Mouse (Mus musculus) heart, adult 11 months (tissue): ENCODE data around the gene Ahdc1.

Source experiments
- DNase-seq: peaks from one replicate; pipeline ENCODE4 v3.0.0; 2022

Gene Ahdc1

DNA sequence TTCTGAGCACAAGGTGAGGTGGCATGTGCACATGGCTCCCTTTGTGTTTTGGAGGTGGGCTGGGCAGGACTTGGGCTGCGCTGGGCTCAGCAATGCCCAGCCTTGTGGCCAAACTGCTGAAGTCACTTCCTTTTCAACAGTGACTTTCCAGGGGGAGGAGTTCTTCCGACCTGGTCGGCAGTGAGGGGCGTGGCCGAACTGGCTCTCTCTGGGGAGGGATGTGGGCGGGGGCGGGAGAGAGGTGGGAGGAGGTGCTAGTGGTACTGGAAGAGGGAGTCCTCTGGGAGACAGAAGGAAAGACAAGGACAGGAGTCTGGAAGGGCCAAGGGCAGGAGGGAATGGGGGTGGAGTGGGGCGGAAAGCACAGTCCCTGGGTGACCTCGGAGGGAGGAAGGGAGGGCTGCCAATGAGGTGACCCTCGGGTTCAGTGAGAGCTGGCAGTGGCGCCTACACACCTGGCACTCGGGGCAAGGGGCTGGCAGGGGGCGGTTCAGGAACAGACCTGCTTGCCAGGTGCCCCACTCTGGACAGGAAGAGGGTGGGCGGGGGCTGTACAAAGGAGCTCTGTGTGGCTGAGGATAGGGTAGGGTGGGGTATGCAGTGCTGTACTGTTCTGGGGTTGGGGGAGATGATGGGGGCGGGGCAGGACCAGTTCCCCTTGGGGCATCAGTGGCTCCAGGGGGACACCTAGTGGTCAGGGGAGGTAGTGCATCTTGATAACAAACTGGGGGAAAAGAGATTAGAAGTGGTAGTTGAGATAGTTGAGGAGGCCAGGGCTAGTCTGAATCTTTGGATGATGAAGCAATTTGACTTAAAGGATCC, 45.2 kb downstream of the Ahdc1 start:
- DNase-seq = peak; percentile 99

DNA sequence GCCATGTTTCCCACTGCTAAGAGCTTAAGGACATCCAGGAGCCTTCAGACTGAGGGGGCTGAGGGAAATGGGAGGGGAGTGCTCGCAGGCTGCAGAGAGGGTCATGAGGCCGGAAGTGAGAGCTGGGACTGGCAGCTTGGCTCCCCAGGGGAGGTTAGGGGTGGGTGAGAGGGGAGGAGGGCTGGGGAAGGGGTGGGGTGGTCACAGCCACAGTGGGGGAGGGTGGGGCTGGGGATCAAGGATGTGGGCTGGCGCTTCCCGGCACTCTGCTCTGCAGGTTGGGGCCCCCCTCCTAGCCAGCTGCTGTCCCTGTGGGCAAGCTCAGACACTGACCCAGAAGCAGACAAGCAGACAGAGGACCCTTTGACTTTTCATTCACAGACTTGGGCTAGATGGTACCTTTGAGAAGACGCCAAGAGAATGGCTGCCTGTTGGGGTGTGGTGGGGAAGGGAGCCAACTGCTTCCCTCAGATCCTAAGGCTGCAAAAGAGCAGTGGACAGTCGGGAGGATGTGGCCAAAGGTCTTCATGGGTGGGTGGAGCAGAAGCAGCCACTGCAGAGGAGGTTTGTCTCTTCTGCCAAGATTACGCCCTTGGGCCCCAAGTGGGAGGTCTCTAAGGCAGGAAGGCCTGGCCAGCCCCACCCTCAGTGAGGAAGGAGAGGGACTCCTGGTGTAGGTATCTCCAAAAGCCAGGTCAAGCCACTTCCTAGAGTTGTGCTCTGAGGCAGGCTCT, 46.5 kb downstream of the Ahdc1 start:
- DNase-seq = peak; percentile 99

DNA sequence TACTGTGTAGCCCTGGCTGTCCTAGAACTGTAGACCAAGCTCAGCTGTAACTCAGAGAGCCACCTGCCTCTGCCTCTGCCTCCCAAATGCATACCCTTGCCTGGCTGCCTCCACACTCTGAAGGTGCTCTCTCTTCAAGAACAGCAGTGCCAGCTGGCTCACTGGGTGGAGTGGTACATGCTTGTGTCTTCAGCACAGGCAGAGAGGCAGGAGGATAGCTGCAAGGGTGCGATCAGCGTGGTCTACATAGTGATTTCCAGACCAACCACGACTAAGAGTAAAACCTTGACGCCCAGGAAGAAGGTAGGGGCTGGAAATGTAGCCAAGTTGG, 47.0 kb downstream of the Ahdc1 start:
- no peak for DNase-seq

DNA sequence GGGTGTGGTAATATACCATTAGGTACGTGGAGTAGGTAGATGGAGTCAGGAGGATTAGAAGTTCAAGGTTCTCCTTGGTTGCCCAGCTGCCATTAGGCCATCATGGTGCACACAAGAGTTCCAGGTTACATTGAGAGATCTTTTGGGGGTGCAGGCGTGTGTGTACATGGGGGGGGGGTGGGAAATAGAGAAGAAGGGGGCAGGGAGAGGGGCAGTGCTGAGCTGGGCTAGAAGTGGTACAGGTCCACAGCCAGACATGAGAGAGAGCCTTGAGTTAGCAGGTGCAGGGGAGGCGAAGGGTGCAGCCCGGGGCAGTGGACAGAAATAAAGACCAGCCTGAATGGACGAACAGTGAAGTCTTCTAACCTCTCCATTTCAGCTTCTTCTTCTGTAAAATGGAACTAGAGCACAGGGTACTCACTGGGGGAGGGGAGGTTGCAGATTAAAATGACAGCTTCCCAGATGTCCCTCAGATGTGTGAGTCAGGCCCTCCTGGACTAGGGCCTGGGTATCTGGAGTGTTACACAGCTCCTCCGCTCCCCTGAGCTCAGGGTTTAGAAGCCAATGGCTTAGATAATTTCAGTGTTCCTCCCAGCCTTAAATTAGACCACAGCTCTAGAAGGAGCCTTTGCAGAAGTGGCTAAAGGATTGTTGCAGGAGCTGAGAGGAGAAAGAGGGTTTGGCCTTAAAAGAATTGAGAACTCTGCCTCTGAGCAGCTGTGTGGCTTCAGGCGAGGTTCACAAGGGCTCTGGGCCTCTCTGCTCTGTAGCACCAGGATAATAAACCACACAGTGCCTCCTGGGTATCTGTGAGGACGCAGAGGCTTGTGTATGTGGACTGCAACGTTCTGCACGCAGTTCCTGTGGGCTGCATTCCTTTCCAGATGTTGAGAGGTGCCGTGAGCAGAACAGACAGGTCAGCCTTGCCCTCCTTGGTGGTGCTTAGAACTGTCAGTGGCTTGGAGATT, 47.7 kb downstream of the Ahdc1 start:
- peak; percentile 97 for DNase-seq

DNA sequence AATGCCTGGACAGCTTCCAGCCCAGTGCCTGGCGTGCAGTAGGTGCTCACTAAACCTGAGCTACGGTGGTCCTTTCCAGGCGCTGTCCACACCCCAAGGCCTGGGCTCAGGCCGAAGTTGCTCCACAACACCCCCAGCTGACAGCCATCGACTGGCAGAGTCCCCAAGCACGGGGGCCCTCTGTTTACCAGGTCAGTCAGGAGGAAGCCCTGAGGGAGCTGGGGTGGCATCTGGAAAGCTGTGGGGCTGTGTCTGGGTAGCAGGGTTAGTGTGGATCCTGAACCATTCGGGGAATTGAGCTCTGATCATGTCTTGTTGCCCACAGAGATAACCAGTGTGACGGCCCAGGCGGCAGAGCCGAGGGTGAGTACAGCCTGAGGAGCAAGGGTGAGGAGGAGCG, 49.6 kb downstream of the Ahdc1 start:
- DNase-seq = peak; percentile 94

DNA sequence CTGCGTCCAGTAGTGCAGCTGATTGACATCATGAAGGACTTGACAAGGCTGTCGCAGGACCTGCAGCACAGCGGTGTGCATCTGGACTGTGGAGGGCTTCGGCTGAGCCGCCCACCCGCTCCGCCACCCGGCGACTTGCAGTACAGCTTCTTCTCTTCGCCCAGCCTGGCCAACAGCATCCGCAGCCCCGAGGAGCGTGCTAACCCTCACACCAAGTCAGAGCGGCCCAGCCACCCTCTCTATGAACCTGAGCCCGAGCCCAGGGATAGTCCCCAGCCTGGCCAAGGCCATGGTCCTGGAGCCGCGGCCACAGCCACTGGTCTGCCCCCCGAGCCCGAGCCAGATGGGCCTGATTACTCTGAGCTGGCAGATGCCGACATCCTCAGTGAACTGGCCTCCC, 50.7 kb downstream of the Ahdc1 start:
- peak; percentile 93 for DNase-seq

DNA sequence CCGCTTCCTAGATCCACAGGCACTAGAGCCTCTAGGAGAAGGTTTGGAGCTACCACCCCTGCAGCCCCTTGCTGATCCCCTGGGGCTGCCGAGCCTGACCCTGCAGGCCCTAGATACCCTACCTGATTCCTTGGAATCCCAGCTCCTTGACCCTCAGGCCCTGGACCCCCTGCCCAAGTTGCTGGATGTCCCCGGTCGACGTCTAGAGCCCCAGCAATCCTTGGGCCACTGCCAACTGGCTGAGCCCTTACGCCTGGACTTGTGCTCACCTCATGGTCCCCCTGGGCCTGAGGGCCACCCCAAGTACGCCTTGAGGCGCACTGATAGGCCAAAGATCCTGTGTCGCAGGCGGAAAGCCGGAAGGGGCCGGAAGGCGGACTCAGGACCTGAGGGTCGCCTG, 51.2 kb downstream of the Ahdc1 start:
- DNase-seq = peak; percentile 93

DNA sequence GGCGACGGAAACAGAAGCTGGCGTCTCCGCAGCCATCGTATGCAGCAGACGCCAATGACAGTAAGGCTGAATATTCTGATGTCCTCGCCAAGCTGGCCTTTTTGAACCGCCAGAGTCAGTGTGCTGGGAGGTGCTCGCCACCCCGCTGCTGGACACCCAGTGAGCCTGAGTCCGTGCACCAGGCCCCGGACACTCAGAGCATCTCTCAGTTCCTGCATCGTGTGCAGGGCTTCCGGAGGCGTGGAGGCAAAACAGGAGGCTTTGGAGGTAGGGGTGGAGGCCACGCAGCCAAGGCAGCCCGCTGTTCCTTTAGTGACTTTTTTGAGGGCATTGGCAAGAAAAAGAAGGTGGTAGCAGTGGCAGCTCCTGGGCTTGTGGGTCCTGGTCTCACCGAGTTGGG, 52.1 kb downstream of the Ahdc1 start:
- peak; percentile 90 for DNase-seq

DNA sequence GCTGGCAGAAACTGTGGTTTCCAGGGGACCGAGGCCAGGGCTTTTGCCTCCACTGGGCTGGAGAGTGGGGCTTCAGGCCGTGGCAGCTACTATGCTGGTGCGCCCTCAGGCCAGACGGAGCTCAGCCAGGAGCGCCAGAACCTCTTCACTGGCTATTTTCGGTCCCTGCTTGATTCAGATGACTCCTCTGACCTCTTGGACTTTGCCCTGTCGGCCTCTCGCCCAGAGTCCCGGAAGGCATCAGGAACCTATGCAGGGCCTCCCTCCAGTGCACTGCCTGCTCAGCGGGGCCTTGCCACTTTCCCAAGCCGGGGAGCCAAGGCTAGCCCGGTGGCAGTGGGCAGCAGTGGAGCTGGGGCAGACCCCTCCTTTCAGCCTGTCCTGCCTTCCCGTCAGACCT, 52.7 kb downstream of the Ahdc1 start:
- peak; percentile 97 for DNase-seq

DNA sequence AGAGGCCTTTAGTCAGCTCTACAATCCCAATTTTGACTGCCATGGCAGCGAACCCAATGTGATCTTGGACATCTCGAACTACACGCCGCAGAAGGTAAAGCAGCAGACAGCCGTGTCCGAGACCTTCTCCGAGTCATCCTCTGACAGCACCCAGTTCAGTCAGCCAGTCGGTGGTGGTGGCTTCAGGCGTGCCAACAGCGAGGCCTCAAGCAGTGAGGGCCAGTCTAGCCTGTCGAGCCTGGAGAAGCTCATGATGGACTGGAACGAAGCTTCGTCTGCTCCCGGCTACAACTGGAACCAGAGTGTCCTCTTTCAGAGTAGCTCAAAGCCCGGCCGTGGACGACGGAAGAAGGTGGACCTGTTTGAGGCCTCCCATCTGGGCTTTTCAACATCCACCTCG, 53.7 kb downstream of the Ahdc1 start:
- DNase-seq = peak; percentile 92

DNA sequence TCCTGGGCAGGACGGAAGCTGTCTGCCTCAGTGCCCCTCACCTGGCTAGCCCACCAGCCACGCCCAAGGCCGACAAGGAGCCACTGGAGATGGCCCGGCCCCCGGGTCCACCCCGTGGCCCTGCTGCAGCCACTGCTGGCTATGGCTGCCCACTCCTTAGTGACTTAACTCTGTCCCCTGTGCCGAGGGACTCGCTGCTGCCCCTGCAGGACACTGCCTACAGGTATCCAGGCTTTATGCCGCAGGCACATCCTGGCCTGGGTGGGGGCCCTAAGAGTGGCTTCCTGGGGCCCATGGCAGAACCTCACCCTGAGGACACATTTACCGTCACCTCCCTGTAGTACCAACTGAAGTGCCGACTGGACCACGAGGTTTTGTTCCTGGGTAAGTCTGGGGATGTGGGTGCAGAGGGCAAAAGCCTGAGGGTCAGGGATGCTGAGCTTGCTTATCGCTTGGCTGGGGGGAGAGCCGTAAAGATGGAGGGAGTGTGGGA, 54.9 kb downstream of the Ahdc1 start:
- DNase-seq = peak; percentile 91

DNA sequence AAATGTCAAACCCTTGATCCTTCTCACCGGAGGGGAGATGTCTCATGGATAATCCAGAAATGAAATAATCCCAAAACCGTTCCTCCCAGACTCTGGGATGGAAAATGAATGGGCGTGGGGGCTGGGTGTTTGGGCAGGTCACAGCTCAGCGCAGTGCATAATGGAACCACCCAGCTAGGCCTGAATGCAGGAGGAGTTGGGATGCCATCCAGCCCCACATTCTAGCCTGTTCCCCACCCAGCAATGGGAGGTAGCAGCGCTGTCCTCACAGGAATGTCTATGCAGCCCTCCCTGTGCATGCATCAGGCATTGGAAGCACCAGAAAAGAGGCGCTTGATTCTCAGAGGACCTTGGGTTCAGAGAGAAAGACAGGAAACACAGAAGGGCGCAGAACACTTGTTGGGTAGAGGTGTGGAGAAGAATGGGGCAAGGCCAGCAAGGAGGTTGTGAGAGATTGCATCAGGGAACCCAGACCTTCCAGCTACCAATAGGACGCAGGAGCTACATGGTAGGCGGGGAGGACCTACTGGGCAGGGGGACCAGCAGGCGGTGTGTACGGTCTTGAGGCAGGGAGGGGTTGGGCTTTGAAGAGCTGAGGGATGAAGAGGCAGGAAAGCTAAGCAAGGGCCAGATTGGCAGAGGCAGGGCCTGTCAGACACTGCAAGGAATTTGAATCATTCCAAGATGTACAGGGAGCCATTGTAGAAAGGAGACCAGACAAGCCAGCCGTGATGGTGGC, 57.5 kb downstream of the Ahdc1 start:
- DNase-seq = peak; percentile 95

DNA sequence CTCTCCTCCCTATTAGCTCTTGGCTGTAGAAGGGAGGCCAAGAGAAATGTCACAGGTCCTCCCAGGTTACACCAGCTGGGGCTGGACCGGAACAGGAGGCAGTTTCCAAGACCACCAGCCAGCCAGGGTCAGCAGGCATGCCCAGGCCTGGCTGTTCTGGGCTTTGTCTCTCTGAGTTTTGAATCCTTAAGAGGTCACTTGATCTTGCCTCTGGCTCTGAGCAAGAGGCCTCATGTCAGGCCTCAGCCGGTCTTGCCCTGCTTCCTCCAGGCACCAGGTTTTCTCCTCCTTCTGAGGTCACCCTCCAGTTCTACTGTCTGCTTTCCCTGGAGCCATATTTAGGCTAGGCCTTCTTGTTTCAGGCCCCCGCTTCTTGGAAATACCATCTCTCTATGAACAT, 59.3 kb downstream of the Ahdc1 start:
- no peak for DNase-seq

DNA sequence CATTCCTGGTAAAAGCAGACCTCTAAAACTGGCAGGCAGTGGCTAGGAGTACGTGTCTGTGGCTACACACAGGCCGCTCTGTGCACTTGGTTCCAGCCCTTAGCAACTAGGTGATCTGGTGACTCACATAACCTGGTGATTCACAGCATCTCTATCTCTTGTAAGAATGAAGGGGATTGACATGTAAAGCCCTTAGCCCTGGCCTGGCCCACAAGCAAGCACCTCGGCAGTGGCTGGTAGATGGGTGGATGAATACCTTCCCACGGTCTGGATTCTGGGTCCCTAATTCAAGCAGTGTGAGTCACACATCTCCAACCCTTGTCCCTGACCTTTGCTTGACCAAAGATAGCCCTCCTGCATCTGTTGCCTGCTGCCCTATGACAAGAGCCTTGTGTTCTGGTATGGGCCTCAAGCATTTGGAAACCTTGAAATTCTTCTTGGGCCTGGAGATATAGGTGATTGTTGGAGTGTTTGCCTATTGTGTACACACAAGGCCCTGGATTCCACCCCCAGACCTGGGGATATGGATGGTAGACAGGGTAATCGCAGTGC, 59.8 kb downstream of the Ahdc1 start:
- DNase-seq = no peak

DNA sequence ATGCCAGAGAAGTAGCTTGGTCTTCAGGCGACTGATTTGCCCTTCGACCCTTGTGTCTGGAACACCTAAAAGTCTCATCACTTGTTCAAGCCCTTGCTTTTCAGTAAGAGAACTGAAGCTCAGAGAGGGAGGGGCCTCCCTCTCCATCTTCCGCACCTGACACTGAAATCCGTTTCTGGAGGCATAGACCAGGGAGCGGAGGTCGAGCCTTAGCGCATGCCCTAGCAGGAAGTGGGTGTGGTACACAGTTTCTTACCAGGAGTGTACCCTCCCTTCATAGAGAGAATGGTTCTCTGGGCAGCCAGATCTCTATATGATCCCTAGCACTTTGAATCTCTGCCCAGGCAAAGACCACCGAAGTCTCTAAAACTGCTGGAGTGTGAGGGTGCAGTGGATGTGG, 62.1 kb downstream of the Ahdc1 start:
- DNase-seq = no peak

DNA sequence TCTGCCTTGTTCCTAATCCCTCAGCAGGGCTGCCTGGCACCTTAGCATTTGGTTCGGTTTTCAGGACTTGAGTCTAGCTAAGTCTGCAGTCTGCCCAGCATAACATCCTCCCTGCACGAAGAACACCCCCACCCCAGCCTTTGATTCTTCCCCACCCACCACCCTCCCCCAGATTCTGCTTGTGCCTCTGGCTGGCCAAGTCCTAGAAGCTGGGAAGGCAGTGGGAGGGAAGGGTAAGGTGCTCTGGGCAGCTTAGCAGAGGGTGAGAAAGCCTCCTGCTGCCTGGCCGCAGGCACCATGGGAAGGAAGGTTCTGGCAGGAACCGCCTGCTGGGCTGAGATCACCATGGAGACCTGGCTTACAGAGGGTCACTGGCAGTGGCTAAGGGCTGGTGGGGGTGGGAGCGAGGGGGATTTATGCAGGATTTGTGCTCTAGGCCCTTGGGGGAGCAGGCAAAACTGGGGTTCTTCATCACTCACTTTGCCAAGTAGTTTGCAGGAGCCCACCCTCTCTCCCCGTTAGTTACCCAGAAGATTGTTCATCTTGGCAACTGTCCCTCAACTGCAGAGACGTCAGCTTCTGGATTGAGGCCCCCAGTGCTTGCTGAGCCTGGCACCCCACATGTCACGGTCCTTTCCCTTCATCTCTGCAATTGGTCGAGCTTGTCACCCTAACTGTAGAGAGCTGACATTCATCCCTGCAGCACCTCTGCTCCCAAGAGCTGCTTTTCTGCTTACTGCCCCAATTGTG, 63.2 kb downstream of the Ahdc1 start:
- DNase-seq = peak; percentile 96

DNA sequence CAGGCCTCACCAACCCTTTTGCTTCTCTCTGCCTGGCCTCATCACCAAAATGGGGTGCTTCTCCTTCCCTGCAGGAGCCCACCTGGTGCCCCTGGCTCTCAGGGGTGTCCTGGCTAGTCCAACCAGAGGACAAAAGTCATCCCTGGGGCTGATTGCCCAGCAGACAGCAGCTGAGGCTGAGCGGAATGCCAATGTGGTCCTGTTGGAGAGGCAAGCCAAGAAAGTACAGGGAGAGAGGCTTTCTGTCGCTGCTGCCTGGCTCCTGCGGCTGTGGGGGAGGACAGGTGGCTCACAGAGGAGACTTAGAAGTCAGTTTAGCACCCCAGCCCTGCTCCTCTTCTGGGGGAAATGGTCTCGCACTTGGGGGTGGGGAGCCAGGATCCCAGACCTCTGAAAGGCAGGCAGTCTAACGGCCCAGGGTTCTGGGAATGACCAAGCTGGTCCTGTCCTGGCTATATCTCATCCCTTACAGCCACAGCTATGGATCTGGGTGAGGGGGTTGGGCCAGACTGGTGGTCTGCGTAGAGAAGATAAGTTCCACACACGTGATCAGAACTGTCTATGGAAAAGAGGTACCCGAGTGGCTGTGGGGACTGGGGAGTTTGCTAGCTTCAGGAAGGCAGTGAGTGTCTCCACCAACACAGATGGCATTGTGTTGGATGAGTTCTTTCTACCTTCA, 64.0 kb downstream of the Ahdc1 start:
- peak; percentile 94 for DNase-seq

DNA sequence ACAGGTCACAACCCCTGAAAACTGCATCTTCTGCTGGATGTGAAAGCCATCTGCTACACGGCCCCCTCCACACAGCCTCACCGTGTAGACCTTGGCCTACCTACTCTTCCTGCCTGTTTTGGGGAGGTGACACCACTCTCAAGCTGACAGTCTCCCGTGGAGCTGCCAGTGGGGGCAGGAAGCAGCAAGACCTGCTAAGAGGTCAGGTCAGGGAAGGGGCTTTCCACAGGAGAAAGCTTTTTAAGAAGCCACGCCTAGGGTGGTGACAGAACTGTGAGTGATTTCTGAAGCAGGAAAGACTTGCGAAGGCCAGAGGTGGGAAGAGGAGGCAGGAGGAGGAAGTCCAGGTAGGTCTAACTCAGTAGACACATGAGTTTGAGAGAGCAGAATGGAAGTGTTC, 67.9 kb downstream of the Ahdc1 start:
- no peak for DNase-seq

DNA sequence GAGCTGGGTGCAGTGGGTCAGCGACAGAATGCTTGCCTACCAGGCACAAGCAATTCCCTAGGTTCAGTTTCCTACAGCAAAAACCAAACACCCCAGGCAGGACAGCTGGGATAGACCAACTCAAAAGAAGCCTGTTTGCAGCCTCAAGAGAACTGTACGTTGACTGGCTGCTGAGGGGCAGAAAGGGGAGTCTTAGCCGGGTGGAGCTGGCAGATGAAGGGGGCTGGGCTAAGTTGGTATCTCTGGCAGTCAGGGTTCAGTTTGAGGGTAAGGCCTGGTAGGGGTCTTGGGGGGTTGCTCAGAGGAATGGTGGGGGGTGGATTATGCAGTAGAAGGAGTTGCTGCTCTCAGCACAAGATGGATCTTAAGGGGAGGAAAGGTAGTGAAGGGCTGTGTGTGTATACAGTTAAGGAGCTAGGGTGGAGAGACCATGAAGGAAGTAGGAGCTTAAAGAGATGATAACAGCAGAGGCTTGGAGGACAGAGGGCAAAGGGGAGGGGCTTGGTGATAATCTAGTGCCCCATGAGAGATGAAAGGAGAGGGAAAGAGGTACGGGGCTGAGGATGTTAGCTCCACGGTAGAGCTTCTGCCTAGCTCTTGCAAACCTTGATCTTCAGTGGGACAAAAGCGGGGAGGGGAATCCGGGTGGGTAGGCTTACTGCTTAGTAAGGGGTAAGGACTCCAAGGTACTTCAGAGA, 68.5 kb downstream of the Ahdc1 start:
- DNase-seq = no peak

DNA sequence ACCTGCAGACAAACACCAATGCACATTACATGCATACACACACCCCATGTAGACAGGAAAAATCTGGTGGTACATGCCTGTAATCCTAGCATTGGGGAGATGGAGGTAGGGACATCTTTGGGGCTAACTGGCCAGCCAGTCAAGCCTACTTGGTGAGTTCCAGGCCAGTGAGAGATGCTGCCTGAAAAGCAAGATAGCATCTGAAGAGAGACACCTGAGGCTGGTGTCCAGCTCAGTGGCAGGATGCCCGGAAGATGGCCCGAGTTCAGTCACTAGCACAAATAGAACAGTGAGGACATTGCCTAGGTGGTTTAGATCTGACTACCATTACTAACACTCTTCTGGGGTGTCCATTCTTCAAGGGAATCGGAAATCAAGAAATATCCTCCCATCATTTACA, 69.8 kb downstream of the Ahdc1 start:
- no peak for DNase-seq
